Mouse (Mus musculus): Measurements from ENCODE around the gene Cd248. TPM values are rescaled to one million over a fixed set of nuclear protein-coding genes. Genes with fewer than 3 reads are reported as not detected.

Gene Cd248
- polyA plus RNA-seq, 1 experiment, result 2.5 TPM

DNA sequence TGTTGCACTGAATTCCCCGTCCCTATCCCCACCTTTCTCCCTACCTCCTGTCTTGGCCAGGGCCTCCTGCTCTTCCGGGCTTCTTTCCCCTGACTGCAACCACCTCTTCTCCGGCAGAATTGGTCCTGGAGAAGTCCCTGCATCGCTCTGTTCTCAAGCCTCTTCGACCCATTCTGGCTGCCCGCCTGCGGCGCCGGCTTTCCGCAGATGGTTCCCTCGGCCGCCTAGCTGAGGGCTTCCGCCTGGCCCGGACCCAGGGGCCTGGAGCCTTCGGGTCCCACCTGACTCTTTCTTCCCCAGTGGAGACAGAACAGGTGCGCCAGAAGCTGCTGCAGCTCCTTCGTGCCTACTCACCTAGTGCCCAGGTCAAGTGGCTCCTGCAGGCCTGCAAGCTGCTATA, 15.0 kb upstream of the Cd248 start:
- H3K27ac ChIP-seq (ENCODE audit: control insufficient read depth, insufficient read depth, low read depth, low read length), result no peak overlapping the region
- H3K4me1 ChIP-seq (ENCODE audit: control insufficient read depth, insufficient read depth, low read length), result peaks cover 6% of the 10 kb centered on the region
- H3K4me3 ChIP-seq (ENCODE audit: control insufficient read depth, low read depth, low read length), result peak overlapping the region; percentile 54
- no peaks in the 10 kb centered on the region for H3K27me3 ChIP-seq (ENCODE audit: control insufficient read depth, insufficient read depth, low read length)
- no peak for TF ChIP-seq POLR2A (IDR thresholded peaks at IDR 0.05; ENCODE audit: control insufficient read depth, low read depth, low read length)
- no peak for TF ChIP-seq CTCF (IDR thresholded peaks at IDR 0.05; ENCODE audit: control insufficient read depth, insufficient read depth, insufficient replicate concordance, low read depth, low read length)
- no peaks in the 10 kb centered on the region for H3K36me3 ChIP-seq (ENCODE audit: control insufficient read depth, insufficient read depth, low read length)

DNA sequence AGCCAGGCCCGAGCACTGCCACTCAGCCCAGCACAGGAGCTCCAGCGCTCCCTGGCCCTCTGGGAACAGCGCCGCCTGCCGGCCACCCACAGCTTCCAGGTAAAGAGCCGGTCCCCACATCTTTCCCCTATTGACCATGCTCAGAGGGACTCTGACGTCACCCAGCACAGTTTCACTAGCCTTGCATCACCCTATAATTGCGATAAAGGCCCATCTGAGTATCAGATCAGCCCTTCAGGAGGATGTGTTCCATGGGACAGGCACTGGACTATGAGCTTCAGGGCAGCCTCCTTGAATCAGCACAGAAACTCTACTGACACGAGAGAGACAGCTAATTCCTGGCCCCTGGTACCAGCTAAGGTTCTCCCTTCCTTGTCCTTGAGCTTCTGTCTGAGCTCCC, 14.0 kb upstream of the Cd248 start:
- Histone ChIP-seq H3K4me3 (ENCODE audit: control insufficient read depth, low read depth, low read length) (no peak overlapping the region), H3K27ac (ENCODE audit: control insufficient read depth, insufficient read depth, low read depth, low read length) (no peak overlapping the region), H3K27me3 (ENCODE audit: control insufficient read depth, insufficient read depth, low read length) (no peaks in the 10 kb centered on the region), H3K36me3 (ENCODE audit: control insufficient read depth, insufficient read depth, low read length) (no peaks in the 10 kb centered on the region), H3K4me1 (ENCODE audit: control insufficient read depth, insufficient read depth, low read length) (peaks cover 8% of the 10 kb centered on the region)
- TF ChIP-seq POLR2A (IDR thresholded peaks at IDR 0.05; ENCODE audit: control insufficient read depth, low read depth, low read length) (no peak), CTCF (IDR thresholded peaks at IDR 0.05; ENCODE audit: control insufficient read depth, insufficient read depth, insufficient replicate concordance, low read depth, low read length) (peak; percentile 53; the same call in 1 of the 2 replicates)

DNA sequence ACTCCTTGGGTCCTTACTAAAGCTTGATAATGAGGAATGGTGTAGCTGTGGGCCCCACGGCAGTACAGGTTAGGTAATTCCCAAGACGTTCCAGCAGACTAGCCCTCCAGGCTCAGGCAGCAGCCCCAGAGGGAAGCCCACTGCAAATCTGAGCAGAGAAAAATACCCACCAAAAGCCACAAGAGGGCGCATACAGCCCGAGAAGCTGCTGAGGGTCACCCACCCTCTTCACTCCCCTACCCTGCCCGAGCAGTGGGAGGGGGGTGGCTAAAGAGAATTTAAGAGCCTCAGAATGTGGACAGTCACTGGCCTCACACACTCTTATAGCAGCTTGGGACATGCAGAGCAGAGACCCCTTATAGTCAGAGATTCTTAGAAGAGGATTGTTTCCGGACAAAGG, 11.6 kb upstream of the Cd248 start:
- H3K4me1 ChIP-seq (ENCODE audit: control insufficient read depth, insufficient read depth, low read length), result peaks cover 8% of the 10 kb centered on the region
- H3K36me3 ChIP-seq (ENCODE audit: control insufficient read depth, insufficient read depth, low read length), result no peaks in the 10 kb centered on the region
- TF ChIP-seq POLR2A (IDR thresholded peaks at IDR 0.05; ENCODE audit: control insufficient read depth, low read depth, low read length) (no peak), CTCF (IDR thresholded peaks at IDR 0.05; ENCODE audit: control insufficient read depth, insufficient read depth, insufficient replicate concordance, low read depth, low read length) (peak; percentile 22; the same call in 1 of the 2 replicates)
- no peak overlapping the region for H3K4me3 ChIP-seq (ENCODE audit: control insufficient read depth, low read depth, low read length)
- no peaks in the 10 kb centered on the region for H3K27me3 ChIP-seq (ENCODE audit: control insufficient read depth, insufficient read depth, low read length)
- H3K27ac ChIP-seq (ENCODE audit: control insufficient read depth, insufficient read depth, low read depth, low read length), result no peak overlapping the region

DNA sequence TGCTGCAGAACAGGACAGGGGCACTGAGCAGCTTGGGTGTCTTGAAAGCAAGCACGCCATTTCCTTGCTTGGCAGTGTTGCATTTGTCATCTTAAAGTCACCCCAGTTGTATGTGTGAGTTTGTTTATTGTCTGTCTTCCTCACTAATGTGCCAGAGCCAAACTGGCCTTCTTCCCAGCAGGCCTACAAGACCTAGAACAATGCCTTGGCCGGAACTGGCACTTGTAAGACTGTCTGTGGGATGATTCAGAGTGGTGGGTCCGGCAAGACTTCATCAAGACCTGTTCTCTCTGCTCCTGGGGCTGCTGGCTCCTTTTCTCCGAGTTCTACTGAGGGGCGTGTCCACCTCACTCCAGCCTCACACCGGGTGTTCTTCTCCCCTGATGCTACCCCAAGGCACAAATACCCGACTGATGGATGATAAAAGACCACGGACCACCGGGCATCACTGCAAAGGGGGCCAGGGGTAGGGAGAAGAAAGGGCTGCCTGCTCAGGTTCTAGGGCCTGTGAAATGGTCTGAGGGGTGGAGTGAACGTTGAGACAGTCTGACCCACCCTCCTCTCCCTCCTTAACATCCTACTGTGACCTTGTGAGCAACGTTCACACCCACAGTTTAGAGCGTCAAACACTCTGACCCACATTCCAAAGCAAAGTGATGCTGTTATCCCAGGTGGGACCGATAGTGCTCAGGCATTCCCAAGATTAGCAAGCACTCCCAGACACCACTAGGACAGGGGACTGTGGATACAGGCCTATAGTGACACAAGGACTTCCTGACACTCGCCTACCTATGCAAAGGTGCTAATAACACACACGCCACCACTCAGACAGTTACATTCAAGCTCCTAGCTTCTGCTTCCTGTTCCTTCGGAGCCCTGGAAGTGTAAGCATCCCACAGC, 9.8 kb upstream of the Cd248 start:
- Histone ChIP-seq H3K36me3 (ENCODE audit: control insufficient read depth, insufficient read depth, low read length) (no peaks in the 10 kb centered on the region), H3K27ac (ENCODE audit: control insufficient read depth, insufficient read depth, low read depth, low read length) (no peak overlapping the region), H3K4me1 (ENCODE audit: control insufficient read depth, insufficient read depth, low read length) (peaks cover 3% of the 10 kb centered on the region; the same call in 1 of the 2 replicates), H3K27me3 (ENCODE audit: control insufficient read depth, insufficient read depth, low read length) (no peaks in the 10 kb centered on the region), H3K4me3 (ENCODE audit: control insufficient read depth, low read depth, low read length) (no peak overlapping the region)
- TF ChIP-seq CTCF (IDR thresholded peaks at IDR 0.05; ENCODE audit: control insufficient read depth, insufficient read depth, insufficient replicate concordance, low read depth, low read length) (no peak), POLR2A (IDR thresholded peaks at IDR 0.05; ENCODE audit: control insufficient read depth, low read depth, low read length) (no peak)

DNA sequence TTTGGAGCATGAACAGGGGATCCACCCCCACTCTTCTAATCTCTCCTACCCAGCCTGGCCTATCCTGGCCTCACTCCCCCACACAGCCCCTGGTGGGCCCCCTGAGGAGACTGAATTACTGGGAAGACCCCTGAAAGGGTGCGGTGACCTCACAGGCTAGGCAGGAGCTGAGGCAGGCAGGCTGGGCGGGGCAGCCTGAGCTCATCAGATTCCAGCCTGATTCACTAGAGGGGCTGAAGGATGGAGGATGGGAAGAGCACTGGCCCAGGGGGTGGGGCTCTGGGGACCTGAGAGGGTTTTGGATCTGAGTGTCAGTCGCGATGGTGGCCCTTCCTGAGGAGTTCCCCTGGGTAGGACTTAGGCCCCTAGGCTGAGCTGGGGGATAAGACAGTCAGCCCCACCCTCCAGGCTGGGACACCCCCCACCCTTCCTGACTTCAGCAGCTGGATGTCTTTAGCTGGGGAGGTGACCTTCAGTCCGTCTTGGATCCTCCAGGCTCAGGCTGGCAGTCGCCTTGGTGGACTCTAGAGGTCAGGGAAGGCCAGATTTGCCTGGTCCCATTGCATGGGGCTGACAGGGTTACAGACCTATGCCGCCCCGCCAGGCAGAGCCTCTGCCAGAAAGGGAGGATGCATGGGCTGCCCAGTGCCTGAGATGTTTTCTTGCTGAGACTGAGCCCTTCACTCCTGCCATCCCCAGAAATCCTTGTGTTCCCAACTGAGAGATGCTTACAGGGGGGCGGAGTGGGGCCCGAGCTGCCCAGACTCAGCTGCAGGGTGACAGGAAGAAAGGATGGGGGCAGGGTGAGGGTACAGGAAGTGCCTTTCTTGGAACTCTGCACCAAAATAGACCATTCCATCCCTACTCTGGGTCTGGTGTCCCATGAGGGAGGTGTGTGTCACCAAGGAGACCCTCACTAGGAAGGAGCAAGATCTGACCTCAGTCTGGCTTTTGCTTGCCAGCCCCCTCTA, 8.8 kb upstream of the Cd248 start:
- no peak overlapping the region for H3K27ac ChIP-seq (ENCODE audit: control insufficient read depth, insufficient read depth, low read depth, low read length)
- H3K4me1 ChIP-seq (ENCODE audit: control insufficient read depth, insufficient read depth, low read length), result peaks cover 3% of the 10 kb centered on the region; the same call in 1 of the 2 replicates
- H3K27me3 ChIP-seq (ENCODE audit: control insufficient read depth, insufficient read depth, low read length), result no peaks in the 10 kb centered on the region
- no peak for TF ChIP-seq CTCF (IDR thresholded peaks at IDR 0.05; ENCODE audit: control insufficient read depth, insufficient read depth, insufficient replicate concordance, low read depth, low read length)
- TF ChIP-seq POLR2A (IDR thresholded peaks at IDR 0.05; ENCODE audit: control insufficient read depth, low read depth, low read length), result no peak
- H3K36me3 ChIP-seq (ENCODE audit: control insufficient read depth, insufficient read depth, low read length), result no peaks in the 10 kb centered on the region
- no peak overlapping the region for H3K4me3 ChIP-seq (ENCODE audit: control insufficient read depth, low read depth, low read length)

DNA sequence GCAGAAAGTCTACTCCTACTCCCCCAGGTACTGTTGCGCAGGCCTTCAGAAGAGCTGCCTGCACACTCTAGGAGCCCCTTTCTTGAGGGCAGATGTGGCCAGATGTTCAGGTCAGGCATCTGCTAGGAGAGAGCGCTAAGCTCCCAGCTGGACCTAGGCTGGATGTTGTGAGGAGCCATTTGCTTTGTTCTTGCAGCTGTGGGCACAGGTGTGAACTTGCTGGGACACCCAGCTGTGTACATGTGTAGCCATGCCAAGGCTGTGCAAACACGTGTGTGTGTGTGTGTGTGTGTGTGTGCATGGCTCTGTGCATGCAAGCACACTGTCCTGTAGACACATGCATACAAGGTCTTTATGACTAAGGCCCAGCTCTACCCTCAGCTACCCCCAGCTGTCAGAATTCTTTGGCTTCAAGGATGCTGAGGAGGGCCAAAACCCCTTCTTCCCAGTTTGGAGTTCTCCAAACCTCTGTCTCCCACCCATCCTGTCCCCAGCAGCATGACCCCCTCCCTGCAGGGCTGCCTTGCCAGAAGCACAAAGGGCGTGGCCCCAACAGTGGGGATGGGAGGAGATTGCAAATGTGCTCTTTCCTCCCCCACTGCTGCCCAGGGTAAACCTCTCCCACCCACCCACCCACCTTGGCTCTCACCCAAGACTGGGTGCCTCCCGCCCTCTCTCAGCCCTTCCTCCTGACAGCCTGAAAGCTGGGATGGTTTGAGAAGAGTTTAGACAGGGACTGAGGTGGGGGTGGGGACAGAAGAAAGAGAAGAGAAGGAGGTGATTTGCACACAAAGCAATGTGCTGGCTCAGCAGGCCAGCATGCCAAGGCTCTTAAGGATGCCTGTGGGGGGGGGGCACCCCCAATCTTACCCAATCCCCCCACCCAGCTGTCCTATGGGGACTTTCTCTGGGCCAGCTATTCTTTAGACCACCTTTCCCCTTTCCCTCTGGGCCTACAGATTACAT, 7.2 kb upstream of the Cd248 start:
- TF ChIP-seq CTCF (IDR thresholded peaks at IDR 0.05; ENCODE audit: control insufficient read depth, insufficient read depth, insufficient replicate concordance, low read depth, low read length) (no peak), POLR2A (IDR thresholded peaks at IDR 0.05; ENCODE audit: control insufficient read depth, low read depth, low read length) (no peak)
- H3K27me3 ChIP-seq (ENCODE audit: control insufficient read depth, insufficient read depth, low read length), result no peaks in the 10 kb centered on the region
- peaks cover 3% of the 10 kb centered on the region; the same call in 1 of the 2 replicates for H3K4me1 ChIP-seq (ENCODE audit: control insufficient read depth, insufficient read depth, low read length)
- H3K4me3 ChIP-seq (ENCODE audit: control insufficient read depth, low read depth, low read length), result no peak overlapping the region
- no peaks in the 10 kb centered on the region for H3K36me3 ChIP-seq (ENCODE audit: control insufficient read depth, insufficient read depth, low read length)
- H3K27ac ChIP-seq (ENCODE audit: control insufficient read depth, insufficient read depth, low read depth, low read length), result no peak overlapping the region

All from testis, adult 2 months (tissue).